8 mouse cellular contexts compared by ENCODE assay signal in the genomic region with DNA sequence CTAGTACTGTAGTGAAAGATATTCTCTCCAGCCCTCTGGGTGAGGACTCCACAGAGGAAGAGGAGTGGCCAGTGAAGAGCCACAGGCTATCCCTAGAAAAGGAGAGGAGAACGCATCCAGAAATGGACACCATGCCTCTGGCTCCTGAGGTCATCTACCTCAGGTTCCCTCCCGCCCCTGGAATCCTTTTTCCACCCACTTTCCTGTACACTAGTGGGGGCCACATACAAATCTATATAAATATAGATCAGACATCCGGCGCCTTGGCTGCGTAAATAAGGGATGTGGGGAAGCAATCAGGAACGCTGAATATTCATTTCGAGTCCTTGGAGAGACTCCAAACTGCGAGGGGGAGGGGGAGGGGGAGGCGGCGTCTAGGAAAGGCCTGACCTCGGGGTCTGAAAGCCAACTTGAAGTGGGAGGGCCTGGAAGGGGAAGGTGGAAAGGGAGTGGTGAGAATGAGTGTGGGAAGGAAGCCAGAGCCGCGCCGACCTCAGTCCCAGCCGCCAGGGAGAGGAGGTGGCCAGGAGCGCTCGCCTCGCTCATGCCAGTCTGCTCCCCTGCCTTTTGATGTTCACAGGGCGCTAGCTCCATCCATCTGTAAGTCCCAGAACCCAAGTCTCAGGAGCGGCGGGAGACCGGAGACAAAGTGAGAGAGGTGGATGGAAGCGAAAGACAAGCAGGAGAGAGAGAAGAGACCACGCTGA. TPM values are rescaled to one million over a fixed set of nuclear protein-coding genes. Genes with fewer than 3 reads are reported as not detected.
DNase-seq lines count a peak whose midpoint lies in the region; ATAC-seq and TF ChIP-seq lines count a peak whose summit lies in the region.

Gene Lama4, plus strand, starts transcription at position 441 of the 707 bp plus-strand sequence.

- peak within 1 kb of the TSS; percentile 73 for H3K27ac ChIP-seq in lung, postnatal 0 days (ENCODE audit: low read length)

- peak within 1 kb of the TSS; percentile 66 for H3K4me3 ChIP-seq in E14TG2a.4 (replicated peaks; ENCODE audit: low read length)
- H3K4me3 ChIP-seq in lung, postnatal 0 days (ENCODE audit: low read depth, low read length): peak within 1 kb of the TSS; percentile 53

- 0 out of 2 replicates have a peak, but pooled peaks have one; percentile 11 for TF ChIP-seq EP300 in lung, postnatal 0 days (IDR thresholded peaks at IDR 0.05)

- peak; percentile 80 for ATAC-seq in lung, postnatal 0 days
- no peak for ATAC-seq in activated CD4-positive, CD25-positive, alpha-beta regulatory T cell, adult 4 months

- H3K9ac ChIP-seq in lung, postnatal 0 days (replicated peaks; ENCODE audit: low read depth): peak within 1 kb of the TSS; percentile 37

- no peak for TF ChIP-seq CTCF in E14TG2a.4 (conservative IDR thresholded peaks at IDR 0.05; ENCODE audit: low read length)
- TF ChIP-seq CTCF in lung, postnatal 0 days (IDR thresholded peaks at IDR 0.05): no peak; the same call in 1 of the 2 replicates

- 2% methylated on average over 24 of the region's 24 CpGs for WGBS in lung, postnatal 0 days

- peak within 1 kb of the TSS; percentile 60 for H3K4me2 ChIP-seq in lung, postnatal 0 days (replicated peaks; ENCODE audit: low read depth, low read length)

- no peaks in the 10 kb centered on the region for H3K36me3 ChIP-seq in E14TG2a.4 (ENCODE audit: insufficient read depth, low read length)
- no peaks in the 10 kb centered on the region for H3K36me3 ChIP-seq in lung, postnatal 0 days (ENCODE audit: insufficient read depth, low read length)

- DNase-seq in adrenal gland, postnatal 36 days: peak; percentile 77 to 81
- peak; percentile 14 to 45 for DNase-seq in frontal cortex, postnatal 10 days (ENCODE audit: low spot score in 2 of 2)
- peak; percentile 91 for DNase-seq in heart, postnatal 4 days
- peak in 1 of 2 experiments; percentile 24 for DNase-seq in layer of hippocampus, postnatal 14 days (ENCODE audit: low spot score in 2 of 2)
- DNase-seq in lung, postnatal 0 days (ENCODE audit: low spot score): peak; percentile 85
- DNase-seq in right cerebral cortex, adult 18-20 months: peak; percentile 17

- no peaks in the 10 kb centered on the region for H3K9me3 ChIP-seq in E14TG2a.4 (ENCODE audit: low read length)
- H3K9me3 ChIP-seq in lung, postnatal 0 days (ENCODE audit: low read length): no peaks in the 10 kb centered on the region

- peaks cover 25% of the 10 kb centered on the region for H3K27me3 ChIP-seq in E14TG2a.4 (ENCODE audit: insufficient read depth, low read length)
- H3K27me3 ChIP-seq in lung, postnatal 0 days (replicated peaks; ENCODE audit: insufficient read depth, low read length): no peaks in the 10 kb centered on the region

- H3K4me1 ChIP-seq in E14TG2a.4 (replicated peaks; ENCODE audit: low read depth, low read length): peaks cover 26% of the 10 kb centered on the region
- H3K4me1 ChIP-seq in lung, postnatal 0 days (ENCODE audit: insufficient read depth, low read depth, low read length): peaks cover 6% of the 10 kb centered on the region

RNA-seq across cellular contexts. Expression of gene Lama4, which starts in this region (rescaled TPM):
- total RNA-seq in adrenal gland, postnatal 36 days (2021): 10 to 100 TPM; 56.7 to 86.6 TPM
- 100 to 1,000 TPM; 225 to 235 TPM for total RNA-seq in heart, postnatal 4 days (2021)
- total RNA-seq in layer of hippocampus, postnatal 14 days (2021): 10 to 100 TPM; 11.4 to 14.5 TPM
- 72.0 and 73.6 TPM in 2 replicates for polyA plus RNA-seq in lung, postnatal 0 days (2015; fragmentation: Nextera tagmentation; extraction: Ambion mirVana)
- polyA plus RNA-seq in activated CD4-positive, CD25-positive, alpha-beta regulatory T cell, adult 4 months (2017; shearing (Covaris generic)): under 1 TPM in 1 of 2 experiments, not detected in 1; 0.20 TPM

Comparison
In these comparisons a context has a peak if more than half of its experiments do, and no peak if none do; other contexts are left out.
1. RNA of gene Lama4 (polyA plus RNA-seq): 72.0 to 73.6 TPM in lung, postnatal 0 days; 0.20 TPM in activated CD4-positive, CD25-positive, alpha-beta regulatory T cell, adult 4 months; every median in the first group is over 10 times any median in the second.